Mouse (Mus musculus): ENCODE measurements at regions not wholly inside any gene's neighbourhood (a gene's known extent, or its start where the extent isn't known, plus 50 kb on each side); places are given as distances from the start of the nearest gene placed in this dataset.
"Not testable (repeated sequence)": the region's sequence is repeated elsewhere in the genome, so short reads cannot be mapped to it uniquely, and the experiment has no call there.

DNA sequence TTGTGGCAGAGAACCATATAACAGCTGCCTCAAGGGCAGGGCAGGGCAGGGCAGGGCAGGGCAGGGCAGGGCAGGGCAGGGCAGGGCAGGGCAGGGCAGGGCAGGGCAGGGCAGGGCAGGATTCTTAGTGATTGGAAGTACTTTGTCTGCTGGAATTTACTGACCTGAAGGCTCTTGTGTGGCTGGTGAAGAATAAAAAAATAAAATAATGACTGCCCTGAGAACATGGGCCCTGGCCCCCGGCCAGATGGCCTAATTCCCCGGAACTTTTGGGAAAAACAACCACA, 169.3 kb downstream of the Qk start:
- DNase-seq (ENCODE audit: low spot score in 2 of 2) = not testable (repeated sequence)

GRCm38 (mm10) chr17:10149682-10150402, 169.8 kb downstream of the Qk start:
- DNase-seq (ENCODE audit: low spot score in 2 of 2) = no peak

- no peak for DNase-seq (ENCODE audit: low spot score in 2 of 2)
Observed at GRCm38 (mm10) chr17:10147106-10147505, 172.5 kb downstream of the Qk start.

DNA sequence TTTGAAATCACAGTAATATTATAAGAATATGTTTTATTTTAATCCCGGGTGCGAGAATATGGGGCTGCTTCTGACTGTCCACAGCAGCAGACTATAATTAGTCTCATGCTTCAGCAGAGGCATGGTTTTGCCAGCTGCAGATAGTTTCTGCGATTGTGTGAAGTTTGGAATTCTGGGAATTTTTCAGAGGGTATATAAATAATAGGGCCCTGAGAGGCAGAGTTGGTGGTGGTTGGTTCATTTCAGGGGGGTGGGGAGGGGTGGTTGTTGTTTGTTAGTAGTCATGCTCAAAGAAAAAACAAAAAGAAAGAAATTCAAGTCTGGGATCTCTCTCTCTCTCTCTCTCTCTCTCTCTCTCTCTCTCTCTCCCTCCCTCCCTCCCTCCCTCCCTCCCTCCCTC, 173.1 kb downstream of the Qk start:
- no peak for DNase-seq (ENCODE audit: low spot score in 2 of 2)

GRCm38 (mm10) chr17:10138847-10139246, 180.8 kb downstream of the Qk start:
- DNase-seq (ENCODE audit: low spot score in 2 of 2) = no peak

DNA sequence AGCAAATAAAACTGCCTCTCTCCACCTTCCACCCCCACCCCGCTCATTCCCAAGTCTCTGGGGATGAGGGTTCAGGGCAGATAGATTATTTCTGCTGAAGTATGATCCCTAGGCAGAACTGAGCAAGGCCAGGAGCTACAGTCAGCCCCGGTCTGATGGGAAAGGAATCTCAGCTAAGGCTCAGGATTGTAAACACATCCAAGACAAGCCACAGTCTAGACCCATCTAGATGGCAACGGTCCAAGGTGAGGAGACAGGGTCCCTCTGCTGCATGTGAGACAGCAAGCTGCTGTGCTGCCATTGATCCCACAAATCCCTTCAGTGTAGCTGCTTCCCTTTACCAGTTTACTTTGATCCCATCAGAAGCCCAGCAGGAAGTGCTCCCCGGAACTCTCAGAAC, 181.3 kb downstream of the Qk start:
- DNase-seq (ENCODE audit: low spot score in 2 of 2) = no peak

DNA sequence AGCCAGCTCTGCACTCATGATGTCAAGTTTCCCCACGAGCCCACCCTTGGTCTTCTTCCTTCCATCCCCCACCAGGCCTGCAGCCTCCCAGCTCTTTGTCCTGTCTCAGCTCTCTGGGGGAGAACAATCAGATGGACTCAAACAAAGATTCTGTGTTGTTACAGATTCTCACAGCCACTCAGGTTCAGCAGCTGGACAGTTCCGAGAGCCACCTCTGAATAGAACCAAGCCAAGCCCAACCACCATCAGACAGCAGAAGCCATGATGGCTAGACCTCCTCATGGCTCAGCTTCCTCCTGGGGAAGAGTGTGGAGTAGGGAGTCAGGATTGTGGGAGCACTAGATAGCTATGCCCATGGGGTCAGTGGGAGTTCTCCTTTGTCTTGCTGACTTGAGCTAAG, 184.5 kb downstream of the Qk start:
- DNase-seq (ENCODE audit: low spot score in 2 of 2) = no peak

- DNase-seq (ENCODE audit: low spot score in 2 of 2) = no peak
Observed at GRCm38 (mm10) chr17:10128591-10128990, 191.1 kb downstream of the Qk start.

GRCm38 (mm10) chr17:10122411-10122810, 197.2 kb downstream of the Qk start:
- DNase-seq (ENCODE audit: low spot score in 2 of 2) = no peak

DNA sequence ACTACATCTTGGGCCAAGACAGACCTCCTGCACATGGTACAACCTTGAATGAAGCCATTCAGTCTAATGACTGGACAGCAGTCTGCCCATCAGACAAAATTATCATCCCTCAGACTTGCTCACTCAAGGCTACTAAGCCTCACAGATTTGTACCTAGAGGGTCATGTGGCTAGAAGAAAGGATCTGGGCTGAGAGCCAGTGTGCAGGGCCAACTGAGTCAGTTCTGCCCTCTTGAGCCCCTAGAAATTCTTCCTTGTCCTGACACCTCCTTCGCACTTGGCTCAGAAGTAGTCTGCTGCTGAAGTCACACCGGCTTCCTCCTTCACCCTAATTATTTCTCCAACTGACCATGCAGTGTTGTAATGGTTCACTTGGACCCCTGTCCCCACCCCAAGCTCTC, 207.5 kb downstream of the Qk start:
- DNase-seq (ENCODE audit: low spot score in 2 of 2) = no peak

- DNase-seq (ENCODE audit: low spot score in 2 of 2) = no peak
Observed at GRCm38 (mm10) chr17:10110375-10110675, 209.3 kb downstream of the Qk start.

- no peak for DNase-seq (ENCODE audit: low spot score in 2 of 2)
Observed at GRCm38 (mm10) chr17:10109511-10110374, 209.9 kb downstream of the Qk start.

DNA sequence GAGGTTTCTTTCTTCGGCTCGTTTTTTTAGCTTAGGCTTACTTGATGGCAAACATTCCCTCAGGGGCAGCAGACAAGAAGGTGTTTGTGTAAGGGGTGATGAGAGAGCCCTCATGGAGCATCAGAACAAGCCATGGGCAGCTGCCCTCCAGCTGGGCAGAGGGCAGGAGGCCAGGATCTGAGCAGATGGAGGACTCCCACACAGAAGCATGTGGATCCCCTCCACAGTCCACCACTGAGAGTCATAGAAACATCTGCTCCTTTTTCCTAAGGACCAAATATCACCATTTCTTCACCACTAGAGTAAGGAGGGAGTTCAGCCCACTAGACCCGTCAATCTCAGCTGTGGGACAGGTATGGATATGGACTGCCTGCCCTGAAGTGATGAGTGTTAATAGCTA, 214.4 kb downstream of the Qk start:
- DNase-seq (ENCODE audit: low spot score in 2 of 2) = no peak

GRCm38 (mm10) chr17:10098199-10098598, 221.5 kb downstream of the Qk start:
- no peak for DNase-seq (ENCODE audit: low spot score in 2 of 2)

- DNase-seq (ENCODE audit: low spot score in 2 of 2) = no peak
Observed at GRCm38 (mm10) chr17:10097691-10098090, 222.0 kb downstream of the Qk start.

DNA sequence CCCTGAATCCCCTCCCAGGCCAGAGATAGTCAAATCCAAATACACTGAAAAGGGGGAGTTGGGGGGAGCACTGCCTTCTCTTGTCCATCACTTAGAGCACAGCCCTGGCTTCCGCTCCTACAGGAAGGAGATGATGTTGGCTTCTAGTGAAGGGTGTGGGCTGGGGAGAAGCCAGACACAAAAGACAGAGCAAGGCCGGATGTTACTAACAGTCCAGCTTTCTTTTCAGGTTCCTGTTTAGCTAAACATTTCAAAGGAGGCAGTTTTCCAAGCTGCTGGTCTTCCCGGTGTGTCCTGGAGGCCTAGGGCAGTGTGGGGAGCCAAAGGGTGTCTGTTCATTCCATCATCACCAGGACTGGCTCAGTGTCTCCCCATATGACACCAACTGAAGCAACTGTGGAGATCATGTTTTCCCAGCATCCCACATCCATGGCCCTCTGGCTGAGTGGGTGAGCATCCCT, 223.8 kb downstream of the Qk start:
- DNase-seq (ENCODE audit: low spot score in 2 of 2) = no peak

DNA sequence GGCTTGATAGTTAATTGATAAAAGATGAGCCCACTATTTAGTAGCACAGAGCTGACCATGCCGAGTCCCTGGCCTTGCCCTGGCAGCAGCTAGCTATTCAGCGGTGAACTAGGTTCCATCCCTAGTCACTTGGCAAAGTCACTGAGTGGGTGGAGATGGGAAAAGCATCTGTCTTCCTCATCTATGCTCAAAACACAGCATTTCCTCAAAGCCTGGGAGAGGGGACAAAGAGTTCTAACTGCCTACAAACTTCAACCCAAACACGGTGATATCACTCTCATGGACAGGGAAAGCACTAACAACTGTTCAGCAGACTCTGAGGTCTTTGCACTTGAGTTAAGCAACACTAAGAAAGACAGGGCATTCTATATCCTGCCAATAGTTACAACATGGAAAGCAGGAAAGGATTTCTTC, 225.5 kb downstream of the Qk start:
- no peak for DNase-seq (ENCODE audit: low spot score in 2 of 2)

DNA sequence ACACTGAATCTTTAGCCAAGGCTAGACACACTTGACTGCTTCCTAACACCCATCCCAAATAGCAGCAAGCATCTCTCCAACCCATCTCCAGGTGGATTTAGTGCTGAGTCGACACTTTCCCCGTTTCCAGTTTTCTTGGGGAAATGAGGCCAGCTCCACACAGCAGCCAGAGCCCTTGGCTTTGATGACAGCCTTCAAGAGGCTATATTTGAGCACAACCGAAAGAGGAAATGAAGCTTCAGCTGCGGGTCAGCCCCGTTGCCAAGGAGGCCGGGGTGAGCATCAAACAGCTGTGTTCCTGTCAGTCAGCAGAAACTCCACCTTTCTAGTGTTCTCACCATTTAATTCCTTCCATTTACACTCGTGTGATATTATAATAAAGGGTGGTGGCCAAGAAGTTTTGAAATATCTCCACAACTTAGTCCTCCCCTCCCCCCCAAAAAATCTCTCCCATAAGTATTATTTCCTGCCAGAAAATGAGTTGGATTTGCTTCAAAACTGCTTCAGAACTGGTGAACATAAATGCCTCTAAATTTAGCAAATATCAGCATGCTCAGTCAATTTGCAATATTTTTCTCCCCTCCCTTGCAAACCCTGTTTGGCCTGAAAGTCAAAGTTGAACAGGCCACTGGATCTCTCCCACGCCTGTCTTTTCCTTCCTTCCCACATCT, 226.1 kb downstream of the Qk start:
- DNase-seq (ENCODE audit: low spot score in 2 of 2) = peak in 1 of 2 experiments; percentile 31

DNA sequence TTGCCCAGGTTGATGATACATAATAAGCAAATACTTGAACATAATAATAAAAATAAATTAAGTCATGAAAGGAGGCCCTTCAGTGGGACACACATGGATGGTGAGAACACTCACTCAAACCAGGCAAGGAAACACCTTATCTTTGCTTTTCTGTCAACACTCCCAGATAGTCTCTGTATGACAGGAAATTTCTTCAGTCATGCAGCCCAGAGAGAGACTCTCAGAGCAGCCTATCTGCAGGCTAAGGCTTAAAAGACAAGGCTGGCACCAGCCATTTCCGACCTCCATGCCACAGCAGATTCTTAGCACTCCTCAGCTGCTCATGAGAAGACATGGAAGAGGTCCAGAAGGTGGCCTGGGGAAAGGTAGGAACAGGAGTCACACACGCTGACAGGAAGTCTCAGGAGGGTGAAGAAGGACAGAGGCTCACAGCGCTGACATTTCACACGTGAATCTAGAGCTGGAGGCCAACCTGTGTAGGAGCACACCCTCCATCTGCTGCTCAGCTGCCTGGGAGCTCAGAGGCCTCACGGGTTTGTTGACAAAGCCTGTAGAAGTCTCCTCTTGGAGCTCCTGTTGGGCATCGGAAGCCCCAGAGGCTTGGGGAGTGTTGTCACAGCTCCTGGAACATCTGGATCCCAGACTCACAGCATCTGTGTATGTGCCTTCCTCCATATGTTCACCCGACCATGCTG, 232.3 kb downstream of the Qk start:
- no peak for DNase-seq (ENCODE audit: low spot score in 2 of 2)

DNA sequence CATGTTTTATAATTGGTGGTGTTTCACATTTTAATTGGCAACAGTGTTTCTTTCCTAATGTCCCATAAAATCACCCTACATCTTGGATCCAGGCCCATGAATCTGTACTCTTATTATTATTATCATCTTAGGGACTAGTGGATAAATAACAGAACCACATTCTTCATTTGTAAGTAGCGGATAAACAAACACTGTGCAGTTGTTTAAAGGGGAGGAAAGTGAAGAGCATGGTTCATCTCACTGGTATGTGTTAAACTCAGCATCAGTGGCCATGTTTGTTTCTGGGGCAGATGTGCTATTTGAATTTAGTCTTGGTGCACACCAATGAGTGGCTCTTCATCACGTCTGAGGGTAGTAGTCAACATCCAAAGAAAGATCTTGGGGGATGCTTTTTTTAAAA, 233.1 kb downstream of the Qk start:
- DNase-seq (ENCODE audit: low spot score in 2 of 2) = no peak

GRCm38 (mm10) chr17:10086132-10086531, 233.5 kb downstream of the Qk start:
- no peak for DNase-seq (ENCODE audit: low spot score in 2 of 2)

DNA sequence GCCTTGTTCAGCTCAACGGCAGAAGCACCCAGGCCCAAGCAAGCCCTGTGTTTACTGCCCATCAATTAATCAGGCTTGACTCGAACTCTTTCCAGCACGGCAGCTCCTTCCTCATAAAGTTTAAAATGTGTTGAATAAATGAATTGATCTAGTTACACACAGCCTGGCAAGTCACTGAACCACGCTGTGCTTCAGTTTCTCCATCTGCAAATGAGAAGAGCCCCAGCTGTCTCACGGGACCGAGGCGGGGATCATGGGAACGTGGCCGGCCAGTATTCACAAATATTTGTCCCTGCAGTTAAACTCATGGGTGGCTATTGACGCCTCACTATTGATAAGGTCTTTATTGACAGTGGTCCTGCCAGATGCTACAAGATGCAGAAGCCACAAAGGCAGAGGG, 237.9 kb downstream of the Qk start:
- no peak for DNase-seq (ENCODE audit: low spot score in 2 of 2)

Data from frontal cortex, postnatal 10 days (tissue).